Mouse (Mus musculus): ENCODE measurements at regions not wholly inside any gene's neighbourhood (a gene's known extent, or its start where the extent isn't known, plus 50 kb on each side); places are given as distances from the start of the nearest gene placed in this dataset.

DNA sequence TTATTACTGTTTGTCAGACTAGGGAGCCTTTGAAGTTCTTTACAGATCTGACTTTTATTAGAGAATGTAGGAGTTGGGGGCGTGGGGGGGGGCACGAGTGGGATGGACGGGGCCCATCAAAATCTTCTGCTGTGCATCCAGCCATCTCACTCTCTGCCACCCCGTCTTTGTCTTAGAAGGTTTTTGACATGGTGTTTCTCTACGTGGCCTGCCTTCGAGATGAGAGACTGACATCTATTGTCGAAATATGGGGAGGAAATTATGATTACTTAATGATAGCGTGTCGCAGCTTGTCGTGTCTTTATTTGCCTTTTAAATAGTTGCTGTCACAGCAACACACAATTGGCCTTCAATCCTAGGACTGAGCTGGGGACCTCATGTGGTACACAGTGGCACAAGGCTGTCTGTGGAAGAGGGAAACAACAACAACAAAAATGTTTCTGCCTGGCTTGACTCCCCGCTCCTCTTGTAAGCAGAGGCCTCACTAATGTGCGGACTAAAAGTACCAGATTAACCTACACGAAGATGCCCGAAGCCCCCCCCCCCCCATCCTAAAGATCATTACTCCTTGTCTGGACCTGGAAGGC lies 51.5 kb upstream of the Ubash3b start:
- no peak overlapping the region for H3K4me3 ChIP-seq (replicated peaks)
- WGBS = 27% methylated on average over 14 of the region's 14 CpGs

DNA sequence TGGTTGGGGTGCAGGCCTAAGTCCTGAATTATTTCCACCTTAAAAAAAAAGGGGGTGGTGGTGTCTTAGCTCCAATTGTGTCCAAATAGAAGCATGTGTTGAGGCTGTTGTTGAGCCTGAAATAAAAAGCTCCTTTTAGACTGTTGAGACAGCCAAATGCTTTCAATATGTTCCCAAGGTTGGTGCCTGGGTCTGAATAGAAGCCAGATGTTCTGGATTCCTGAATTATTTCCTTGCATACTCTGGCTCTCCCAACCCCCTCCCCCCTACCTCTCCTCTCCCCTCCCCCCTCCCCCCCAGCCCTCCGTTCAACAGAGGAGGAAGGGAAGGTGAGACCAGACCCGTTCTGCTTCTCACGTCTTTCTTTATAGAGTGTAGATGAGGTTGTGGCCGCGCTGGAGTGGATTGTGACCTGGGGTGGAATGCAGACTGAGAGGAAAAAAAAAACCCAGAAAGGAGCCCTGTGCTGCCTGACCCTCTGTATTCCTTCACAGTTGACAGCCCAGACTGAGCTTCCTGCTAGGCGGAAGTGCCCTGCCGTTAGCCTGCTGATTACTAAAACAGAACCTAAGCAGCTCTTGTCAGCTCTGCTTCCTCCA lies 50.9 kb upstream of the Ubash3b start:
- peak overlapping the region; percentile 51 for H3K4me2 ChIP-seq (replicated peaks)
- WGBS = 0% methylated on average over 7 of the region's 7 CpGs

More for the DNA sequence above, 51.5 kb upstream of the Ubash3b start:
- Histone ChIP-seq H3K4me1 (replicated peaks) (peaks cover 15% of the 10 kb centered on the region), H3K9ac (no peak overlapping the region), H3K27ac (peak overlapping the region; percentile 83), H3K27me3 (replicated peaks) (no peaks in the 10 kb centered on the region), H3K36me3 (no peaks in the 10 kb centered on the region), H3K4me2 (replicated peaks) (peak overlapping the region; percentile 51), H3K9me3 (no peaks in the 10 kb centered on the region)
- ATAC-seq = 0 out of 2 replicates have a peak, but pooled peaks have one; percentile 26

DNA sequence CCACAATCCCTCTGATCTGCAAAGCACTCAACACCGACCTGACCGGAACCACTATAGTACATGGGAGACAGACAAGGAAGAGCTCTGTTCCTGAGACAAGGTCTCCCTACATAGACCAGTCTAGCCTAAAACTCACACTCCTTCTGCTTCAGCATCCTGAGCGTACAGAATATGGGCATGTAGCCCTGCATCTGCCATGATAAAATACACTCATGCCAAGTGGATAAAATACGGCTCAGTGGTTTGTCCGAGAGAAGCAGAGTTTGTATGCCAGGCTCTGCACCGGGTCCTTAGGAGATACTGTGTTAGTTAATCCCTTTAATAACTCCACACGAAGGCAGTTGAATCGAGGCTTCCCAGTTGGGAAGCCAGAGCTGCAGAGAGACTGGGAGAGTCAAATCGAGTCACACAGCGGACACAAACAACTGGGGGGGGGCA lies 50.4 kb upstream of the Ubash3b start:
- peak overlapping the region; percentile 51; the same call in 1 of the 2 replicates for H3K4me2 ChIP-seq (replicated peaks)
- no peaks in the 10 kb centered on the region for H3K27me3 ChIP-seq (replicated peaks)
- ATAC-seq = no peak
- H3K36me3 ChIP-seq = no peaks in the 10 kb centered on the region
- H3K9ac ChIP-seq = no peak overlapping the region
- H3K4me3 ChIP-seq (replicated peaks) = no peak overlapping the region
- no peaks in the 10 kb centered on the region for H3K9me3 ChIP-seq
- H3K27ac ChIP-seq = peak overlapping the region; percentile 83
- WGBS = 41% methylated on average over 10 of the region's 10 CpGs
- H3K4me1 ChIP-seq (replicated peaks) = peaks cover 15% of the 10 kb centered on the region

More for the DNA sequence above, 50.9 kb upstream of the Ubash3b start:
- peaks cover 15% of the 10 kb centered on the region for H3K4me1 ChIP-seq (replicated peaks)
- ATAC-seq = peak; percentile 68
- no peak overlapping the region for H3K9ac ChIP-seq
- no peaks in the 10 kb centered on the region for H3K27me3 ChIP-seq (replicated peaks)
- no peaks in the 10 kb centered on the region for H3K9me3 ChIP-seq
- H3K27ac ChIP-seq = peak overlapping the region; percentile 83
- H3K36me3 ChIP-seq = no peaks in the 10 kb centered on the region
- no peak overlapping the region for H3K4me3 ChIP-seq (replicated peaks)

MicroRNA genes in the stretch of these regions (microRNA counts, 519-probe panel; counts per million panel counts)
- 3,511 counts per million, percentile 87 among the panel's probes with 10 or more counts for microRNA mmu-miR-100
- microRNA mmu-miR-125b-3p = 2,567 counts per million, percentile 68 among the panel's probes with 10 or more counts
